Mouse (Mus musculus) kidney, postnatal 10 days (tissue): ENCODE results near the gene 4930470P17Rik.
"Not testable (repeated sequence)": the region's sequence is repeated elsewhere in the genome, so short reads cannot be mapped to it uniquely, and the experiment has no call there.

Source experiments
- DNase-seq: peaks from one replicate; pipeline ENCODE4 v3.0.0; 2021; ENCODE audit warnings: mixed read lengths

The 4930470P17Rik gene

DNA sequence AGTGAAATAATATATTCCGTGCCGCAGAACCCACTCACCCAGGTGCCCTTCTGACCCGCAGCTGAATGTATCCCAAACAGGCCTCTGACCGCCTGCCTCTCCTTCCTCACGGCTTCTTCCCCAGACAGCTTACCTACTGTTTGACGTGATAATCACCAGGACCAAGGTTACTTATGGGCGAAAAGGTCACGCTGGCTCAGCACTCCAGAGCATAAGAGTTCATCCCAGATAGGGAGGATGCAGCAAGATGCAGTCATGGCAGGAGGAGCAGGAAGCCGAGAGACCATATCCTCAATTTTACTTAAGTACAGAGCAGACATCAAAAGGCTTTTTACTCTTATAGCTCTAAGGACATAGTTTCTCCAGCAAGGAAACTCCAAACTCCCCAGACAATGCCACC is at the start of gene 4930470P17Rik:
Gene 4930470P17Rik, minus strand, starts transcription at position 101 of the 400 bp plus-strand sequence.
- no peak for DNase-seq

DNA sequence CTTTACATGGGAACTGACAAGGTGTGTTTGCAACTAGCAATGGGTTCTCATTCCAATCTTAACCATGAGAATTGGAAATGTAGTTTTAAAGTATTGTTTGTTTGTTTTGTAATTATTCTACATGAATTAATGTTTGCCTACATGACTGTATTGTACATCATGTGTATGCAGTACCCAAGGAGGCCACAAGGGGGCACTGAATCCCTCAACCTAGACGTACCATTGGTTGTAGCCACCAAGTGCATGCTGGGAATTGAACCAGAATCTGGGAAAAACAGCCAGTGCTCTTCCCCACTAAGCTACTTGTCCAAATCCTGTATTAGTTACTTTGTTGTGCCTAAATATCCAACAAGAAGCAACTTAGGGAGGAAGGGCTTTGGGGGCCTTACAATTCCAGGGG is 49.7 kb upstream of the 4930470P17Rik start:
- DNase-seq = no peak

DNA sequence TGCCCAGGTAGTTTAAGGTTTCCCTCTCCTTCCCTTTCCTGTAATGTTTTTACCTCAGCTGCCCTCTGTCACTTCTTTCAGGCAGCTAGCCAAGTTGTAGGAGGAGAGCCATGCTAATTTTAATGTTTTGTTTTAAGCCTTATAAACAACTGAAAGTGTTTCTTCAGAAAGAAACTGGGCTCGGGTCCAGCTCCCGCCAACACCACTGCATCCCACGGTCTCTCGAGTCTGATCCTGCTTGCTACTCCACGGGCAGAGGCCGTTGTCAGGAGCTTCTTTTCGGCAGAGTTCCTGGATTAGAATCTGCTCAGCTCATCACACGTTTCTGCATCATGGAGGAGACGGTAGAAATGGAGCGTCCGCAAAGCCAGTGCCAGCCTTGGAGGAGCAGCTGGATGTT is 46.7 kb upstream of the 4930470P17Rik start:
- DNase-seq = peak; percentile 41

DNA sequence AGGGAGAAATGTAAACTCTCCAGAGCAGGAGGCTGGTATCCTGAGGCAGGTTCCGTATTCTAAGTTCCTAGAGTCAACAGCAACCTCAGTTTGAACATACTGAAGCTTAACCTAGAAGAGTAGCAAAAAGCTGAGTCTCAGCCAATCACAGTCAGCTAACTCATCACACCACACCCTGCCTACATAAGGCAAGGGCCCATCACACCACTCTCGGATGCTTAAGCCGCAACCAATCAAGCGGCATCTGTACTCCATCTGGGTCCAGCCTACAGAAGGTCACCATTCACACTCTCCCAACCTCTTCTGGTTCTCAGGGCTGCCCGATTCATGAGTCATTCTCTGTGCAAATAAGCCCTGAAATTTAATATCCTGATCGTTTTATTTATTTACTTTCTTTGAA is 44.4 kb upstream of the 4930470P17Rik start:
- no peak for DNase-seq

DNA sequence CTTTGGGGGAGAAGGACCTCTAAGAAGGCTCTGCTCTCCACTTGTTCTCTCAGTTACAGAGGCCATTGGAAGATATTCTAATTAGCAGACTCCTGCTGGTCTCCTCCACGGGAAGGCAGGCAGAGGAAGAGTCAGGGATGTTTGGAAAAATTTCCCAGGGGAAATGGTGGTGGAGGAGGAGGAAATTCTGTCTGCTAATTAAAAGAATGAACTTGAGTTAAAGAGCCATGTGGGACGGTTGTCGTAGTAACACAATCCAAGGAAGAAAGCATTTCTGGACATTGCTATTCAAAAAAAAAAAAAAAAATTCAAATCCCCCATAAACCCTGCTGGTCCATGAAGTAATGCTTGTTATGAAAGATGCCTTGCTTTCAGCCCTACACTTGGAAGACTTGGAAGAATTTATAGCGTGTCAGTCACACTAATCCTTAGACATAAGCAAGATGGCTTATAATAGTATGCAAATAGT is 40.6 kb upstream of the 4930470P17Rik start:
- DNase-seq = no peak

DNA sequence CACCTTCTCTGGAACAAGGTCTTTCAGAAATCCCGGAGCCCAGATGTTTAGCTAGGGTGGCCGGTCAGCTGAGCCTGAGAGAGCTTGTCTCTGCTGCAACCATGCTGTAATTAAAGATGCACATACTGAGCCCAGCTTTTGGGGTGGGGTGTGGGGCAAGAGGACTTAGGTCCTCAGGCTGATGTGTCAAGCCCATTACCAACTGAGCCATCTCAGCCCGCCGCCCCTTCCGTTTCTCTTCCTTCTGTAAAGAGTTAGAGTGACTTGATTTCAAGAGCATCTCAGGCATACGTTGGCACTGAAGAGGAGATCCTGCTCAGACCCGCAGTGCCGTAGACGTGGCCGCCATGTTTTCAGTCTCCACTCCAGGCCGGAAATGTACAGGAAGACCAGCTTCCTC is 38.5 kb upstream of the 4930470P17Rik start:
- no peak for DNase-seq

DNA sequence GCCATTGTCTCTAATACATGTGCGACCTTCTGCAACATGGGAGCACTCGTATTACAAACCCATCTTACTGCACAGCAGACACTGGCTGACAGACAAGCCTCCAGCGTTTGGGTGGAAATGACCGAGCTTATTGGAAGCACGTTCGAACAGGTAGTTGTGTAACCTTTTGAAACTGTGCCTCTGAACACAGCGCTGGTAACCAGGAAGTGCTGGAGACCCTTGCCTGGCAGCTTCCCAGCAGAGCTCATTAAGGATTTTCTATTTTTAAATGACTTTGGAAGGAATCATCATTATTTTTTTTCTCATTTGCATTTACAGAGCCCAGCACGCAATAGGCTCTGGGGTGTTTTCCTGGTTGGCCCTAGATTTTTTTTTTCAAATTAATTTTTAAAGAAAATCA is 36.9 kb upstream of the 4930470P17Rik start:
- DNase-seq = no peak

DNA sequence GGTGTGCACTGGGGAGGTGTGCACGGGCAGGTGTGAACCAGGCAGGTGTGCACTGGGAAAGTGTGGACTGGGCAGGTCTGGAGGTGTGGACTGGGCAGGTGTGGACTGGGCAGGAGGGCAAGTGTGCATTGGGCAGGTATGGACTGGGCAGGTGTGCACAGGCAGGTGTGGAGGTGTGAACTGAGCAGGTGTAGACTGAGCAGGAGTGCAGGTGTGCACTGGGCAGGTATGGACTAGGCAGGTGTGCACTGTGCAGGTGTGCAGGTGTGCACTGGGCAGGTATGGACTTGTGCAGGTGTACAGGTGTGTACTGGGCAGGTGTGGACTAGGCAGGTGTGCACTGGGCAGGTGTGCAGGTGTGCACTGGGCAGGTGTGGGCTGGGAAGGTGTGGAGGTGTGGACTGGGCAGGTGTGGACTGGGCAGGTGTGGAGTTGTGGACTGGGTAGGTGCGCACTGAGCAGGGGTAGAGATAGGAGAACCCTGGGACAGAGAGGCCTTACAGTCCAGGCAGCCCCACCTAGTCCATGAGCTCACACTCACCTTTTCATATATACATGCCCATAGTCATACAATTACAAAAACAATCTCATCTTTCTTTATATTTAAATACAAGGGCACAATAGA is 31.3 kb upstream of the 4930470P17Rik start:
- DNase-seq = no peak

DNA sequence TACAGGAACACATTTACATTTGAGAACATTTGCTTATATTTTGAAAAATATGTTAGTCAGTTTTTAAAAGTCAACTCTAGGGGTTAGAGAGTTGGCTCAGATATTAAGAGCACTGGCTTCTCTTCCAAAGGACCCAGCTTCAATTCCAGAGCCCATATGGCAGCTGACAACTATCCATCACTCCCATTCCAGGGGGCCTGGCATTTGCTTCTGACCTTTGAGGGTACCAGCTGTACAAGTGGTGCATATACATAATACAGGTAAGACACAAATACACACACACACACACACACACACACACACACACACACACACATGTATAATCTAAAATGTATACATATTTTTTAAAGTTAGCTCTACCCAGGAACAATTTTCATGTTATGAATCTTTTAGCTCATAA is 30.6 kb upstream of the 4930470P17Rik start:
- no peak for DNase-seq

DNA sequence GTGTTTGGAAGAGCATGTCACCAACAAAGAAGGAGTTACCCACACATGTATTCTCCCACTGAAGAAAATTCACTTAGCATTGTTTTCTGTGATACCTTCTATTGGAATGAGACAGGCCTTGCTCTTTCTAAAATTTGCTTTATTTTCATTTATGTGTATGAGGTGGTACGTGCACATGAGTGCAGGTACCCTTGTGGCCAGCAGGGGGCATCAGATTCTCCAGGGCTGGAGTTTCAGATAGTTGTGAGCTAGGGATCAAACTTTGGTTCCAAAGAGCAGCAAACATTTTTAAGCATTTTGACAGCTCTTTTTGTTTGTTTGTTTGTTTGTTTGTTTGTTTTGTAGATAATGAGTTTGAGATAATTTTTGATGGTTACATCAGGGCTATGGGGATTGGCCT is 29.6 kb upstream of the 4930470P17Rik start:
- no peak for DNase-seq

DNA sequence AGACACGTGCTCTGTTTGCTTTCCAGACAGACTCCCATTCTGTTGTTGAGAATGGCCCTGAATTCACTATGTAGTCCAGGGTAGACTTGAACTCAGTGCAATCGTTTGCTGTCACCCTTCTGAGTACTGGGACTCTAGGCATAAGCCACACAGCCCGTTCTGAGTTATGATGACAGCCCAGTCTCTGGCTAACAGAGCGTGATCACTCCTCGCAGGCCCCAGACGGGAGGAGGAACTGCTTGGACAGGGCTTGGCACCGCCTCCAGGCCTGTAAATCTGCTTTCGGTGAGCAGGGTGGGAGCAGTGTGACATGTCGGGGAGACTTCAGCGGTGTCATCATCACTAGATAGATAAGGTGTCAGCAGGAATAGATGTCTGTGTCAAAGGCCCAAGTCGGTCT is 28.7 kb upstream of the 4930470P17Rik start:
- DNase-seq = no peak

DNA sequence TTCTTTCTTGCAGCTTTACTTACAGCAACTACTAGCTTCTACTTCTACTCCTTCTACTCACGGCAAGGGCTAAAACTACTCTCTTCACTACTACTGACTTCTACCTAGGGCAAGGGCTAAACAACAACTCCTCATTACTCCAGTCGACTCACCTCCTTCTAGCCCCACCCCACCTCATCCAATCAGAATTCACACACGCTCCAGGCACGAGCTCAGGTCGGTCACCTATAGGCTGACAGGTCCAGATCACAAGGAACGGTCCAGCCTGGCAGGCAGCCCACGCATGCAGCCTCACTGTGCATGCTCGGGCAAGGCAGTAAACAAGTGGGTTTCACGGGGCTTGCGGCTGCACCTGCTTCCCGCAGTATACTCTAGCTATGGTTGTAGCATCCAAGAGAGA is 26.2 kb upstream of the 4930470P17Rik start:
- DNase-seq = not testable (repeated sequence)

DNA sequence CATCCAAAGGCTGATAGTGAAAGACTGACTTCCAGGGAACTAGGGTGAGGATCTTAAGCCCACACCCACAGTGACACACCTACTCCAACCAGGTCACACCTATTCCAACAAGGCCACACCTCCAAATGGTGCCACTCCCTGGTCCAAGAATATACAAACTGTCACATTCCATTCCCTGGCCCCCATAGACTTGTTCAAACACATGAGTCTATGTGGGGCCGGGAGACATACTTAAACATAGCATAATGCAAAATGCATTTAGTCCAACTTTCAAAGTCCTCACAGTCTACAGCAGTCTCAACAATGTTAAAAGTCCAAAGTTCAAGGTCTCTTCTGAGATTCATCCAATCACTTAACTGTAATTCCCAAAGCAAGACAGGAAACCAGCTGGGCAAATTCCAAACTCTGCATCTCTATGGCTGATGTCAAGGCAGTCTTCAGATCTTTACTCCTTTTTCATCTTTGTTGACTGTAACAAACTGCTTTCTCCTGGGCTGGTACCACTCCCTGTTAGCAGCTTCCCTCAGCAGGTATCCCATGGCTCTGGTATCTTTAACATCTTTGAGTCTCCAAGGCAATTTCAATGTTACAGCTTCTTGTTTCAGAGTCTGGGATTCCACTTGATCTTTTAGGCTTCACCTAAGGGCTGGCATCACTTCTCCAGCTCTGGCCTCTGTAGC is 22.5 kb upstream of the 4930470P17Rik start:
- not testable (repeated sequence) for DNase-seq

DNA sequence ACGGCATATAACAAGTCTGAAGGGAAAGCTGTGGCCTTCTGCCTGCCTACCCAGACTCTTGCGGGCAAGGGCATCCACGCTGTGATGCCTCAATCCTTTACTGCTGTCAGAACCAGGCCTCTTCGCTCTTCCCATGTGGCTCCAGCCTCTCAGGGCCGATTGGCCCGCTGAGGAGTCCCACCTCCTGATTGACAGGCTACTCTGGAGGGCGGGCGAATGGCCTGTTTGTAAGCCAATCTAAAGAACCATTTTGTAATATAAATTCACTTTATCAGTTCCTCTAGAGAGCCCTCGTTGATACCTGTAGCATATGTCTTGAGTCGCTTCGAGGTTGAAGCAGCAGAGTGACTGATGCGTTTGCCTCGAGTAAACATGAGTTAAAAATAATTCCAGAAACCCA is 21.2 kb upstream of the 4930470P17Rik start:
- DNase-seq = no peak

DNA sequence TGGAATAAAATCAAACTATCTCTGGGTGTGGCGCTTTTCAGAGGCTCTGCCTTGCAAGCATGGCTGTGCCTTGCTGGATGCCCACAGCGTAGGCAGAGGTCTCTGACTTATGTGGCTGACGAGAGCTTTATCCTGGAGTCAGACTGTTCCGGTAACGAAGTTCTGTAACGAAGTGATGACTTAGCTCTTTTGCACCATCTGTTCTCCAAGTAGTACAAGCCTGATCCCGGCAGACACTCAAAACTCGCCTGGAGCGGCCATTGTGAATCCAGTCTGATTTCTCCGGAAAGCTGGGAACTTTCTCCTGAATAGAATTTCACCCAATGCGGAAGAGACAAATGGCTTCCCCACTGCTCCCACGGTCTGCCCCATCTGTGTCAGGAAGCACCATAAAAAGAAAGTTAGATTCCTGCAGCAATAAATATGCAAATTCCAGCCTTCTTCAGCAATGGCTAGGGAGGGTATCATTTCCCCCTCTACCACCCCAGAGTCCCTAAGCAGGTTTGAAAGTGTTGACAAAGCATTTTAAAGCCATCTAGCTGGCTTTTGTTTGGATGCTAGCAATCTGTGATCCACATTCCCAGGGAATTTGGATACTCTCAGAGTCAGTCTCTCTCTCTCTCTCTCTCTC is 17.2 kb upstream of the 4930470P17Rik start:
- DNase-seq = no peak

DNA sequence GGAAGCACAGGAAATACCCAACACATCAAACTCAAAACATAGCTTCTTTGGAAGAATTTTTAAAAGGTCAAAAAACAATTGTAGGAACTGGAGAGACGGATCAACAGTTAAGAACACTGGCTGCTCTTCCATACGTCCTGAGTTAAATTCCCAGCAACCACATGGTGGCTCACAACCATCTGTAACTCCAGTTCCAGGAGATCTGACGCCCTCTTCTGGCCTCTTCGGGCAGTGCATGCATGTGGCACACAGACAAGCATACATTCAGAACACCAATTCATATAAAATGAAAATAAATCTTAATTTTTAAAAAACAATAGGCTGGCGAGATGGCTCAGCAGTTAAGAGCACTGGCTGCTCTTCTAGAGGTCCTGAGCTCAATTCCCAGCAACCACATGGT is 10.0 kb upstream of the 4930470P17Rik start:
- DNase-seq = not testable (repeated sequence)

DNA sequence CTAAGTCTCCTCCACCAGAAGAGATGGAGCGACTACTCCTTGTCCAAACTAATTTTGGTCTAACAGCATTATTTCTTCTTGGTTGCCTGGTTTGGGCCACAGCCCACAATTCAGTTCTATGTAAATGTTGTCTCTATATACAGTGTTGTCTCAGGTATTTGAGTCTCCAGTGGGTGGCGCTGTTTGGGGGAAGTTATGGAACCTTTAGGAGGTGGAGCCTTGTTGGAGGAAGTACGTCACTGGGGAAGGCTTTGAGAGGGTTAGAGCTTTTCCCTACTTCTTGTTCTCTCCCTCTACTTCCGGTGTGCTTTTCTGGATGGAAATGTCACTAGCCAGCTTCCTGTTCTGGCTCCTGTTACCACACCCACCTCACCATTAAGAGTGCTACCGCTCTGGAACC is 646 bp downstream of the 4930470P17Rik start:
- no peak for DNase-seq

DNA sequence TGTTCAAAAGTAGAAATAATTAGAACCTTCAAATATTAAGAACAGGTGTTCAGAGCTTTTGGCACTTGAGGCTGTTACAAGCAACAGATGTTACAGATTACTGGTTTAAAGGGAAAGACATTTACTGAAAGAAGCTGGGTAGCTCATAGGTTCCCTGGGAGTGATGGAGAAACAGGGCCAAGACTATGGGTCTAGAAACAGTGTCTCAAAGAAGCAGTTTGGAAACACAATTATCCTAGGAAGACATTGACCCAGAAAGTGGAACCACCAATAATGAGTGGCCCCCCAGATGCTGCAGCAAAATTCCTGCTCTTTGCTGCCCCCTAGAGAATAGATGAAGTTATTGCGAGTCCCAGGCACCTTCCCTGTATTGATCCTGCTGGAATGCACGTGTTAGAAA is 4.2 kb downstream of the 4930470P17Rik start:
- no peak for DNase-seq

DNA sequence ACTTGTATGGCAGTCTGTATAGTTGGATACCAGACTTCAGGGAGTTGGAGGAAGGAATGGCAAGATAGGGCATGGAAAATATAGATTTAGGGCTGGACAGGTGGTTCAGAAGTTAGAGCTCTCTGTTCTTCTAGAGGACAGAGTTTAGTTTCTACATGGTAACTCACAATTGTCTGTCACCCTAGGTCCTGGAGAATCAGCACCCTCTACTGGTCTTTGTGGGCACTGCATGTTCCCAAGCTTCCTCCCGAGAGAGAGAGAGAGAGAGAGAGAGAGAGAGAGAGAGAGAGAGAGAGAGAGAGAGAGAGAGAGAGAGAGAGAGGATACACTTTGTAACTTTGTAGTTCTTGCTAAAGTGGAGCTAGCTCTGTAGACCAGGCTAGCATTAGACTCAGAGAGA is 5.1 kb downstream of the 4930470P17Rik start:
- peak; percentile 81 for DNase-seq

DNA sequence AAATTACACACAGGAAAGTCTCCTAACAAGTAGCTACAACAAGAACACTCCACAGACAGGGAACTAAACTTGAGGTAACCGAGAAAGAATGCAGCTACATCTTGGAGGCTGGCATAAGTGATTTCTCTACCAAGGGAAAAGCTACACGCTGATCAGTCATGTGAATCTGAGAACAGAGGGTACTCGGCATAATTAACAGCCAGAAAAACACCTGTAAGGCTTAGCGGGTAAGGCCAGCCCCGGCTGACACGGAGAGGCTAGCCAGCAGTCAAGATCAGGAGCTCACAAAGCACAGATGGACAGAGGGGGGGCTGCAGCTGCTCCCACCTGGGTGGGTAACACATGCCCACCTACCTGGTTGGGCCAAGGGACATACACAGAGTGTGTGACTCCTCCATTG is 9.7 kb downstream of the 4930470P17Rik start:
- DNase-seq = no peak

DNA sequence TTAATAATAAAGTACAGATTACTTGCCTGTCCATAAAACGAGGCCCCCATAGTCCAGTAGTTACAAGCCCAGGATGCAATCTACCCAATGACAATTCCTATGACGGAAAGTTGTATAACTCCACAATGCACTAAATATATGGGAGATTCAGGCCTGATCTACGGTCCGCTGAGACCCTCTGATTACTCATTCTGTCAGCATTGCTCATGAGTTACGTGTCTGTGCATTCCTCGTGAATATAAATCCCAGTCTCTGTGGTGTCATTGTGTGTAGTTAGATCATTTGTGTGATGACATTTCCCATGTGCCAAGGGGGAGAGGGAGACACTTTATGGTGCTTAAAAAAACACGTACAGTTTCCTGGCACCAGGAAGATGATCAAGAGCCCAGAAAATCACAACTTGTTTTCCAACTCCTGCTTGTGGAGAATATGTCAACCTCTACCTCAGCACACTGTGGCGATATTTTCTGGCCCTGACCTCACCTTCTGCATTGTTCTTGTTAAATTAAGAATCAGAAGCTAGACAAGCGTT is 13.4 kb downstream of the 4930470P17Rik start:
- no peak for DNase-seq

DNA sequence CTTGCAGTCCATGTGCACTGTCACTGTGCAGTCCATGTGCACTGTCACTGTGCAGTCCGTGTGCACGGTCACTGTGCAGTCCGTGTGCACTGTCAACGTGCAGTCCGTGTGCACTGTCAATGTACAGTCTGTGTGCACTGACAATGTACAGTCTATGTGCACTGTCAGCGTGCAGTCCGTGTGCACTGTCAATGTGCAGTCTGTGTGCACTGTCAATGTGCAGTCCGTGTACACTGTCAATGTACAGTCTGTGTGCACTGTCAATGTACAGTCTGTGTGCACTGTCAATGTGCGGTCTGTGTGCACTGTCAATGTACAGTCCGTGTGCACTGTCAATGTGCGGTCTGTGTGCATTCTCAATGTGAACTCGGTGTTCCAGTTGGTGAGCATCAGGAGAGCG is 17.1 kb downstream of the 4930470P17Rik start:
- DNase-seq = no peak

DNA sequence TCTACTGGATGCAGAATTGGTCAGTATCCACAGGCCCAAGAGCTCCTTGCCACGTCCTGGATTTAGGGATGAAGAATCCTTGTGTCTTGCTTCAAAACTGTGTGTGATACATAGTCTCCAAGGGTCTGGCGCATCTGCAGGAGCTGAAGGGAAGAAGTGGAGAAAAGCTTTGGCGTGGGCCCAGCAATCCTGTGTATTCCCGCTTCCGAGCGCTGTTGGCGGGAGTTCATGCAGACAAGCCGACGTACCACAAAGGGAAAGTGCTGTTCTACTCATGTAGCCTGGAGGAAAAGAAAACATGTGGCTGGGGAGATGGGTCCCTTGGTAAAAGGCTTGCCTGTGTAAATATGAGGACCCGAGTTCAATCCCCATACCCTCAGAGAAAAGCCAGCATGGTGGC is 22.3 kb downstream of the 4930470P17Rik start:
- DNase-seq = peak; percentile 25

DNA sequence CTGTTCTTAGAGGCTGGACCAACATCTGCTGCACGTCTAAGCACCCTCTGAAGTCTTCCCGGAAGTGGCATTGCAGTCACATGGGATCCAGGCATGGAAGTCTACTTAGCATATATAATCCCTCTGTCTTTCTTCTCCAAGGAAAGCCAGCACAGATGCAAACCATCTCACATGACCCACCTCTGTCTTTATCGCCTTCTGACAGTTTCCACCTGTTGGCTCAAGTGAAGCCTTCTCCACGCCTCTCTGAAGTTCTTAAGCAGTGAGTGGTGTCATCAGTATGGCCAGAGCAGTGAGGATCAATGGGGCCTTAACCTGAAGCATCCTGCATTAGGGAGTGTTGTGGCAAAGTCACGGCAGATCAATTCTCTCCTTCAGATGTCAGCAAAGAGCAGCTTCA is 23.2 kb downstream of the 4930470P17Rik start:
- no peak for DNase-seq
